Mouse (Mus musculus): Measurements from ENCODE around the gene Zcchc12.

DNA sequence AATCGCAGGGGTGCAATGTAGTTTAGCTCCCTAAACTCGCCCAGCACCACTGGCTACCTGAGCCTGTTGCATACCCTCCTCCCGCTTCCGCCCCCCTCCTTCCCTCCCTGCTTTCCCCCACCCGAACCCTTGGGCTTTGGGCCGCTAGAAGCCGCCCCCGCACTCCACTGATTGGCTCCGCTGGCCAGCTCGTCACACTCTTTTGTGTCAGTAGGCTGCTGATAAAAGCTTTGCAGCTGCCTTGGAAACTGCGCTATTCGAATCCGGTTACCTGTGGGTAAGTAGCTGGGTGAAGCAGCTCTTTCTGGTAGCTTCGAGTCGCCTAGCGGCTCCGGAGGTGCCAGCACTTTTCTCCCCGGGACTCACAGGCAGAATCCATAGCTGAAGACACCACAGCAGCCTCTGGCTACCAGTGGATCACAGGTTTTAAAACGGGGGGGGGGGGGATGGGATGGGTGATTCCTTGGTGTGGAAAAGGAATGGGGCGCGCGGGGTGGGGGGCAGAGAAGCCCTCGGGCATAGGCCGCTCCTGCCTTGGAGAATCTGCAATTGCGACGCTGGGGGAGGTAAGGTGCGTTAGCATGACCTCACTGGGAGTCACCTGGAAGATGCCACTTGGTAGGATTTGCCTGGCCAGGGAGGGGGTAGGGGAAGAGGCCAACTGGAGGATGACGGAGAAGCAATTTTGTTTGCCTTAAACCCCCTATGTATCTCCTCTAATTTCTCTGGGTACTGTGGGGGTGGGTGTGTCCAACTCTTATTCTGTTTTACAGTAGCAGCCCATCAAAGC, at the start of gene Zcchc12:
- TF ChIP-seq CTCF (IDR thresholded peaks at IDR 0.05; ENCODE audit: low read depth, low read length) (no peak), EP300 (IDR thresholded peaks at IDR 0.05; ENCODE audit: insufficient read depth, low read depth, low read length) (no peak), POLR2A (IDR thresholded peaks at IDR 0.05; ENCODE audit: insufficient read depth, low read length) (no peak)
